Mouse (Mus musculus): ENCODE data around the gene Ralgapa2. TPM values are rescaled to one million over a fixed set of nuclear protein-coding genes. Genes with fewer than 3 reads are reported as not detected.

The Ralgapa2 gene
- total and polyA plus RNA-seq, 2 experiments from 2014 or later: 9.5 to 29.0 TPM

DNA sequence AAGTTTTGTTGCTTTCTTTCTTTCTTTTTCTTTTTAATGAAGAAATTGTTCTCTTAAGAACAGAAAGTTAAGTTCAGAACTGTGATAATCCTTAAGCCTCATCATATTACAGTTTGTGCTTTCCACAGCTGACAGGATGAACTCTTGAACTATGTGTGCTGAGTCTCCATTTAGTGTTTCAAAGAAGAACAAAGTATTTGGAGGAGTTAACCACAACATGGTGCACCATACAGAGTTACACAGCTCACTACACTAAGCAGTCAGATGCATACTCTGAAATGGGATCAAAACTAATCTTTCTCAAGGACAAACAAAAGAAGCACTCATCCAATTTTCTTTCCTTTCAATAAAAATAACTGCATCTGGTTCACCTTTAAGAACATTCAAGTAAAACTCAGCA lies 110.6 kb downstream of the Ralgapa2 start:
- ATAC-seq (no peak), DNase-seq (ENCODE audit: low spot score) (no peak)
- H3K4me3 ChIP-seq (ENCODE audit: low read length): no peak overlapping the region
- peaks cover 6% of the 10 kb centered on the region; the same call in 1 of the 2 replicates for H3K36me3 ChIP-seq (ENCODE audit: insufficient read depth, low read length)
- TF ChIP-seq CTCF (IDR thresholded peaks at IDR 0.05; ENCODE audit: low read depth): no peak
- no peaks in the 10 kb centered on the region for H3K27me3 ChIP-seq (ENCODE audit: insufficient read depth, low read length)
- H3K9me3 ChIP-seq (ENCODE audit: low read length): no peaks in the 10 kb centered on the region
- H3K9ac ChIP-seq (replicated peaks; ENCODE audit: low read length): no peak overlapping the region
- H3K4me1 ChIP-seq (ENCODE audit: insufficient read depth, low read length): no peaks in the 10 kb centered on the region
- H3K4me2 ChIP-seq (ENCODE audit: low read depth, low read length): no peak overlapping the region
- H3K27ac ChIP-seq: no peak overlapping the region

DNA sequence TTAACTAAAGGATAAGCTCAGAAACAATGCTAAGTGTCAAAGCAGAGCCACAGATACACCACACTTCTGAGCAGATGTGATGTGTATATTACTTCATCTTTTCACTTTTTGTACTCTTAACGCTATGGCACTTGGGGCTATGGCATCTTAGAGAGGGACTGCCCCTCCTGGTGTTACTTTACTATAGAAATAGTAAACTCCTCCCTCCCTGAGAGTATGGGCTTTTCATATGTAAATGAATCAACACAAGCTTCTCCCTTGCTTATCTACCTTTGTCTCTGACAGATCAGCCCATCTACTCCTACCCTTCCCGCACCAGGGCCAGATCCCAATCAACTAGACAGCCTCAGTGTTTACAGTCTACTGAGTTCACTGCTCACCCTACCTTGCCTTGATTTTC lies 111.4 kb downstream of the Ralgapa2 start:
- Histone ChIP-seq H3K9me3 (ENCODE audit: low read length) (no peaks in the 10 kb centered on the region), H3K4me1 (ENCODE audit: insufficient read depth, low read length) (no peaks in the 10 kb centered on the region), H3K4me2 (ENCODE audit: low read depth, low read length) (no peak overlapping the region), H3K36me3 (ENCODE audit: insufficient read depth, low read length) (peaks cover 6% of the 10 kb centered on the region; the same call in 1 of the 2 replicates), H3K9ac (replicated peaks; ENCODE audit: low read length) (no peak overlapping the region), H3K27ac (no peak overlapping the region), H3K4me3 (ENCODE audit: low read length) (no peak overlapping the region), H3K27me3 (ENCODE audit: insufficient read depth, low read length) (no peaks in the 10 kb centered on the region)
- TF ChIP-seq CTCF (IDR thresholded peaks at IDR 0.05; ENCODE audit: low read depth): no peak
- DNase-seq (ENCODE audit: low spot score) (no peak), ATAC-seq (no peak)
- WGBS: 29% methylated on average over 2 of the region's 2 CpGs

DNA sequence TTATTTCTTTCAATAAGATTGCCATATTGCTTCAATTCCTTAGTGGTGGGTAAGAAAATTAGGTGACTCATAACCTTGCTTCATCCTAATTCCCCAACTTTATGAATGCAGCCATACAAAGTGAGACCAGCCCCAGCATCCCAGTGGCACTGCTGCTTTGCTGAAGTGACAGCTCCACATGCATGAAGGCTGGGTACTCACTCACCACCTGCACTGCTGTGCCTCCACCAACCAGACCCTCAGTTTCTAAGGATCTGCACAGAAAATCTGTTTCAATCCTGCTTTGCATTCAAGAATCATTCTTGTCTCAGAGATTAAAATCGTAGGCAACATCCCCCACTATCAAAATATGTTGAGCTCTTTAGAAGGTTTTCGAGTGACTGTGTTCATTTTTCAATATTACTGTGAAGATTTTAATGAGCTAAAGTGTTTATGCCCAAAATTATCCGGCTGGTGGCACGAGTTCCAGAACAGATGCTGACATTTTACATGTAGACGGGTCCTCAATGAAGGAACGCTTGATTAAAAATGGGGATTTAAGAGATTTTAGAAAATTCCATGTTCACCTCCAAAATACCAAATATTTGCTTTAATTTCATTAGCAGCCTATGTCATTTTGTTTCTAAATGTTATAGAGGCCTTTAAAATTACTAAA lies 113.8 kb downstream of the Ralgapa2 start:
- WGBS: 78% methylated on average over 6 of the region's 6 CpGs
- Histone ChIP-seq H3K27me3 (ENCODE audit: insufficient read depth, low read length) (no peaks in the 10 kb centered on the region), H3K27ac (no peak overlapping the region), H3K4me3 (ENCODE audit: low read length) (no peak overlapping the region), H3K36me3 (ENCODE audit: insufficient read depth, low read length) (no peaks in the 10 kb centered on the region), H3K9me3 (ENCODE audit: low read length) (no peaks in the 10 kb centered on the region), H3K9ac (replicated peaks; ENCODE audit: low read length) (no peak overlapping the region), H3K4me1 (ENCODE audit: insufficient read depth, low read length) (no peaks in the 10 kb centered on the region), H3K4me2 (ENCODE audit: low read depth, low read length) (no peak overlapping the region)
- DNase-seq (ENCODE audit: low spot score) (no peak), ATAC-seq (no peak)
- no peak for TF ChIP-seq CTCF (IDR thresholded peaks at IDR 0.05; ENCODE audit: low read depth)

DNA sequence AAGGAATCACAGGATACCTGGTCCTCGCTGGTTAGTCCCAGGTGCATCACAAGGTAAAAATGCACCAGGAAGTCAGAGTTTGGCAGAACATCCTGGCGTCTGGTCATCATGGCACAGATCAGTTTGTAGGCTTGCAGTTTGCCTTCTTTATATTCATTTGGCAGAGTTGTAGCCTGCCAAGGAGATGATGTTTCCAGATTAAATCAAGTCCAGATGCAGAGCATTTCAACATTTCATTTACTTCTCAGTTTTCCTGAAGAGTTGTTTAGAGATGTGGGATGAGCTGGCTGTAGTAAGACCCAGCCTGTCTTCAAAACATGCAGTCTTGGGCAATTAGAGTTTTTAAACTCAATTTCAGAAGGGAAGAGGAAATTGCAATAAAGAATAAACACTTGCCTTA lies 124.9 kb downstream of the Ralgapa2 start:
- Histone ChIP-seq H3K27me3 (ENCODE audit: insufficient read depth, low read length) (no peaks in the 10 kb centered on the region), H3K9ac (replicated peaks; ENCODE audit: low read length) (no peak overlapping the region), H3K4me2 (ENCODE audit: low read depth, low read length) (no peak overlapping the region), H3K4me3 (ENCODE audit: low read length) (no peak overlapping the region), H3K4me1 (ENCODE audit: insufficient read depth, low read length) (no peaks in the 10 kb centered on the region), H3K36me3 (ENCODE audit: insufficient read depth, low read length) (peaks cover 6% of the 10 kb centered on the region; the same call in 1 of the 2 replicates), H3K27ac (no peak overlapping the region), H3K9me3 (ENCODE audit: low read length) (no peaks in the 10 kb centered on the region)
- TF ChIP-seq CTCF (IDR thresholded peaks at IDR 0.05; ENCODE audit: low read depth): no peak
- ATAC-seq: no peak
- DNase-seq (ENCODE audit: low spot score): no peak
- 91% methylated on average over 2 of the region's 2 CpGs for WGBS

DNA sequence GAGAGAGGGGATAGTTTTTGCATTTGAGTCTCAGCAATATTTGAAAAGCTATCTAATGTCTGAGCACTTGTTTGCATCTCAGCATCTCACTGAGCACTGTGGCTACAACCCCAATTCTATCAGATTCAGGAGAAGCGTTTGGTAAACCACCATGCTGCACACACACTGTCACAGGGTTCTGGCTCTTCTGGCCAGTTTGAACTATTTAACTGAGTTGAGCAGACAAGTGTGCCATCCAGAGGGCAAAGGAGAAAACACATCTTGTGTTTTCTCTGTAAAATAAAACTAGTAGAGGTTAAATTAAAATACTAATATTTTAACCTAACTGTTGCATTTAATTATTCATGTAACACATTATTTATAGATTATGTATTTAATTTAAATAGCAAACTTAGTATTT lies 127.6 kb downstream of the Ralgapa2 start:
- 18% methylated on average over 1 of the region's 1 CpGs for WGBS
- ATAC-seq (0 out of 2 replicates have a peak, but pooled peaks have one; percentile 58), DNase-seq (ENCODE audit: low spot score) (peak; percentile 68)
- no peak overlapping the region for H3K27ac ChIP-seq
- no peak overlapping the region for H3K9ac ChIP-seq (replicated peaks; ENCODE audit: low read length)
- H3K27me3 ChIP-seq (ENCODE audit: insufficient read depth, low read length): no peaks in the 10 kb centered on the region
- H3K36me3 ChIP-seq (ENCODE audit: insufficient read depth, low read length): peaks cover 2% of the 10 kb centered on the region; the same call in 1 of the 2 replicates
- H3K9me3 ChIP-seq (ENCODE audit: low read length): no peaks in the 10 kb centered on the region
- no peak overlapping the region for H3K4me3 ChIP-seq (ENCODE audit: low read length)
- no peak overlapping the region for H3K4me2 ChIP-seq (ENCODE audit: low read depth, low read length)
- H3K4me1 ChIP-seq (ENCODE audit: insufficient read depth, low read length): no peaks in the 10 kb centered on the region
- TF ChIP-seq CTCF (IDR thresholded peaks at IDR 0.05; ENCODE audit: low read depth): peak; percentile 58

DNA sequence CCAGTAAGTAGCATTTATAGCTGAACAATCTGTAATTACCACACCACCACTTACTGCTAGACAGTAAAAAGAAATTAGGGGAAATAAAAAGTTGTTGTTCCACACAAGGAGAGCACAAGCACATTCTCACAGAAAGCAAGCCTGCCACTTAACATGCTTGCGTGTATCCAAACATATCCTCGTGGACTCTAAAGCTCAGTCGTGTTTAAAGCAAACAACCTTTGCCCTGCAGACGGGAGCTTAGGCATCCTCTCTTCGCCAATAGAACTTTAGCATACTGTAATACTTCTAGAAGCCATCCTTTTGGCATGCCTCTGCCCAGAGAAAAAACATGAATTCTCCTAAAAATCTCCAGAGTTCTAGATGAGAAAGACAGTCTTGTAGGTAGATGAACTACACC lies 135.9 kb downstream of the Ralgapa2 start:
- no peak overlapping the region for H3K4me2 ChIP-seq (ENCODE audit: low read depth, low read length)
- TF ChIP-seq CTCF (IDR thresholded peaks at IDR 0.05; ENCODE audit: low read depth): no peak
- H3K4me1 ChIP-seq (ENCODE audit: insufficient read depth, low read length): no peaks in the 10 kb centered on the region
- ATAC-seq (no peak), DNase-seq (ENCODE audit: low spot score) (no peak)
- 83% methylated on average over 5 of the region's 5 CpGs for WGBS
- H3K9ac ChIP-seq (replicated peaks; ENCODE audit: low read length): no peak overlapping the region
- no peaks in the 10 kb centered on the region for H3K9me3 ChIP-seq (ENCODE audit: low read length)
- no peaks in the 10 kb centered on the region for H3K36me3 ChIP-seq (ENCODE audit: insufficient read depth, low read length)
- H3K27ac ChIP-seq: no peak overlapping the region
- H3K4me3 ChIP-seq (ENCODE audit: low read length): no peak overlapping the region
- no peaks in the 10 kb centered on the region for H3K27me3 ChIP-seq (ENCODE audit: insufficient read depth, low read length)

DNA sequence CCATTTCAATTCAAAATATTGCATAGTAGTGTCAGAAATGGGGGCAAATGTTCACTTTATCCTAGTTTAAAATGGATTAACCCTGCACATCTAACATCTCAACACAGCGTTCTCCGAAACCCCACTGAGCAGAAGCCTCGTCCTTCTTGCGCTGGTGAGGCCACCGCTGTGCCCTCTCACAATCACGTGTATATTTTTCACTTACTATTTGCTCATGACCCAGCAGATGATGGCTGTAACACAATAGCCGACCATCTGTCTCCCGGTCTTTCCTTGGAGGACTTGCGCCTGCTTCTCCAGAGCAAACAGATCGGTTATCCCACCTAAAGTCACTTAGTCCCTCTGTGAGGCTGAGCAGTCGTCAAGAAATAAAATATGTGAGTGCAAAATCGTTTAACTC lies 146.0 kb downstream of the Ralgapa2 start:
- Histone ChIP-seq H3K9me3 (ENCODE audit: low read length) (no peaks in the 10 kb centered on the region), H3K4me3 (ENCODE audit: low read length) (no peak overlapping the region), H3K4me2 (ENCODE audit: low read depth, low read length) (no peak overlapping the region), H3K36me3 (ENCODE audit: insufficient read depth, low read length) (no peaks in the 10 kb centered on the region), H3K27me3 (ENCODE audit: insufficient read depth, low read length) (no peaks in the 10 kb centered on the region), H3K27ac (no peak overlapping the region), H3K4me1 (ENCODE audit: insufficient read depth, low read length) (no peaks in the 10 kb centered on the region), H3K9ac (replicated peaks; ENCODE audit: low read length) (no peak overlapping the region)
- ATAC-seq (no peak), DNase-seq (ENCODE audit: low spot score) (peak; percentile 57)
- no peak for TF ChIP-seq CTCF (IDR thresholded peaks at IDR 0.05; ENCODE audit: low read depth)
- 49% methylated on average over 12 of the region's 12 CpGs for WGBS

Data from hindbrain, postnatal 0 days (tissue).